Mouse (Mus musculus): ENCODE data around the gene Ggn. TPM values are rescaled to one million over a fixed set of nuclear protein-coding genes. Genes with fewer than 3 reads are reported as not detected.
A peak's percentile ranks its signal among the peaks of the same experiment; 100 is the strongest.

The Ggn gene
- polyA plus RNA-seq, 1 experiment from 2014 or later: 0.46 TPM

DNA sequence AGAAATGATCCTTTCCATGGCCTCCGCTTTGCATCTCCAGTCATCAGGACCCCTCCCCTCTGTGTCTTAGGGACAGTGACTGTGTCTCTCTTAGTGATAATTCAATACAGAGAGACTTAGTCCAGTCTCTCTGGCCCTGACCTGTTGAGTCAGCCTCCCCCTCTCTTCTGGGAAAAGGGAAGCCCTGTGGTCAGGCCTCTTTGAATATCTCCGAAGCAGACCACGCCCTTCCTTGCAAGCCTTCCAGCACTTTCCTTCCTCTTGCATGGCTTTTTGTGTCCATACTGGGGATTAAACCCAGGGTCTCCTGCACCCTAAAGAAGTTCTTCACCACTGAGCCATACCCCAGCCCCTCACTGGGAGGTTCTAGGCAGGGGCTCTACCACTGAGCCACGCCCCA, 26.0 kb upstream of the Ggn start:
- ATAC-seq (ENCODE audit: low FRiP score): no peak
- no peak overlapping the region for H3K27ac ChIP-seq
- no peak overlapping the region for H3K4me3 ChIP-seq
- no peaks in the 10 kb centered on the region for H3K9me3 ChIP-seq (replicated peaks)
- no peak overlapping the region for H3K9ac ChIP-seq
- no peak overlapping the region for H3K4me2 ChIP-seq (replicated peaks)
- H3K36me3 ChIP-seq: no peaks in the 10 kb centered on the region
- H3K27me3 ChIP-seq: no peaks in the 10 kb centered on the region
- H3K4me1 ChIP-seq: no peaks in the 10 kb centered on the region
- 94% methylated on average over 4 of the region's 4 CpGs for WGBS

DNA sequence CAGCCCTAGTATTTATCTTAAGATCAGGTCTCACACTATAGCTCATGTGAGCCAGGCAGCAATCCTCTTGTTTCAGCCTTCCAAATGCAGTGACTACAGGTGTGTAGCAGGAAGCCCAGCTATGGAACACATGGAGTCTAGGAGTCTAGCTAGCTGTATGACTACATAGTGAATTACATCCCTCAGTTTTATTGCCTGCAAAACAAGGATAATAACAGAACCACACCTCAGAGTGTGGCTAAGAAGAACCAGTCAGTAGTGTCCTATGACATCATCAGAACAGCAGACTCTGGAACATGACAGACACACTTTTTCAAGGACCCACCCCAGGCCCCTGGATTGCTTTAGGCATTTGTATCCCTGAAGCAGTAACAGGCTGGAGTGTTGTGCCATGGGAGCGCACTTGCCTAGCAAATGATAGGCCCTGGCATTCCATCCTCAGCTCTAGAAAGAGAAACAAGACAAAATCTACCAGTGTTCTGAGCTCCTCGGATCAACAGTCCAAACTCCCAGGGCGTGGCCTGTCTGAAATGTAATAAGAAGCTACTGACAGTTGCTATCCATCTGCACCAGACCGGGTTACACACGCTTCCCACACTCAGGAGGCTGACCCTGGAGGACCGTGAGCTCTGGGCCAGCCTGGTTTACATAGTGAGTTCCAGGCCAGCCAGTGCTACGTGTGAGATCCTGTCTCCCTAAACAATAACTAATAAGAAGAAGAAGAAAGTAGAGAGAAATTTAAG, 23.2 kb upstream of the Ggn start:
- WGBS: 89% methylated on average over 7 of the region's 7 CpGs

DNA sequence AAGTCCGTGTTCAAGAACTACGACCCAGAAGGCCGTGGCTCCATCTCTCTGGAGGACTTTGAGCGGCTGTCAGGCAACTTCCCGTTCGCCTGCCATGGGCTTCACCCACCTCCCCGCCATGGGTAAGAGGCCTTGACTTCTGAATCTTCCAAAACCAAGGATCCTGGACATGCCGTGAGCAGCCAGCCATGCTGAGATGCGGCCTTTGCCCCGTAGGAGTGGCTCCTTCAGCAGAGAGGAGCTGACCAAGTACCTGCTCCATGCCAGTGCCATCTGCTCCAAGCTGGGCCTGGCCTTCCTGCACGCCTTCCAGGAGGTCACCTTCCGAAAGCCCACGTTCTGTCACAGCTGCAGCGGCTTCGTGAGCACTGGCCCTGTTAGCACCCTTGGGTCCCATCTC, 21.2 kb upstream of the Ggn start:
- WGBS: 94% methylated on average over 15 of the region's 15 CpGs
- no peak for ATAC-seq (ENCODE audit: low FRiP score)

More for the DNA sequence above, 23.2 kb upstream of the Ggn start:
- Histone ChIP-seq H3K36me3 (no peaks in the 10 kb centered on the region), H3K4me3 (no peak overlapping the region), H3K4me2 (replicated peaks) (no peak overlapping the region), H3K27ac (no peak overlapping the region), H3K4me1 (no peaks in the 10 kb centered on the region), H3K9ac (no peak overlapping the region), H3K27me3 (no peaks in the 10 kb centered on the region; the same call in 1 of the 2 replicates), H3K9me3 (replicated peaks) (no peaks in the 10 kb centered on the region)
- no peak for ATAC-seq (ENCODE audit: low FRiP score)

DNA sequence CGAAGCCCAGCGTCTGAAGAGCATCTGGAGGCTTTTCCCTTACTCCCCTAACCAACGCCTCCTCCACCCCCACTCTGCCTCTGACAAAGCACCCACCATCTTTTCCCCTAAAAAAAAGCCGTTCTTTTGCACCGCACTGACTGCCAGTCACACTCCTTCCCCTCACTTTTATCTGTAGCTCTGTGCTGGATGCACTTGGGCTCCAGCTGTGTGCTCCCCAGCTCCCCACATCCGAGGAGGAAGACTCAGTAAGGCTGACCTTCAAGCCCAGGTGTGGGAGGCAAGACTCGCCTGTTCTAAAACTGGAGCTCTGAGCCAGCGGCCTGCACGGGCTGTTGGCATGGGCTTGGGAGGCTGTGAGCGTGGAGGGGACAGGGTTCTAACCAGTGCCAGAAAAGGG, 18.5 kb upstream of the Ggn start:
- 67% methylated on average over 10 of the region's 10 CpGs for WGBS
- H3K9me3 ChIP-seq (replicated peaks): 0 out of 2 replicates have a peak, but pooled peaks cover 6% of the 10 kb centered on the region
- no peak overlapping the region for H3K9ac ChIP-seq
- H3K27ac ChIP-seq: no peak overlapping the region
- no peak overlapping the region for H3K4me3 ChIP-seq
- H3K27me3 ChIP-seq: no peaks in the 10 kb centered on the region; the same call in 1 of the 2 replicates
- no peaks in the 10 kb centered on the region; the same call in 1 of the 2 replicates for H3K36me3 ChIP-seq
- no peak overlapping the region for H3K4me2 ChIP-seq (replicated peaks)
- peaks cover 4% of the 10 kb centered on the region for H3K4me1 ChIP-seq
- ATAC-seq (ENCODE audit: low FRiP score): no peak

More for the DNA sequence above, 21.2 kb upstream of the Ggn start:
- Histone ChIP-seq H3K36me3 (no peaks in the 10 kb centered on the region), H3K4me3 (no peak overlapping the region), H3K9ac (no peak overlapping the region), H3K9me3 (replicated peaks) (0 out of 2 replicates have a peak, but pooled peaks cover under 1% of the 10 kb centered on the region), H3K27ac (no peak overlapping the region), H3K27me3 (no peaks in the 10 kb centered on the region; the same call in 1 of the 2 replicates), H3K4me1 (no peaks in the 10 kb centered on the region), H3K4me2 (replicated peaks) (no peak overlapping the region)

DNA sequence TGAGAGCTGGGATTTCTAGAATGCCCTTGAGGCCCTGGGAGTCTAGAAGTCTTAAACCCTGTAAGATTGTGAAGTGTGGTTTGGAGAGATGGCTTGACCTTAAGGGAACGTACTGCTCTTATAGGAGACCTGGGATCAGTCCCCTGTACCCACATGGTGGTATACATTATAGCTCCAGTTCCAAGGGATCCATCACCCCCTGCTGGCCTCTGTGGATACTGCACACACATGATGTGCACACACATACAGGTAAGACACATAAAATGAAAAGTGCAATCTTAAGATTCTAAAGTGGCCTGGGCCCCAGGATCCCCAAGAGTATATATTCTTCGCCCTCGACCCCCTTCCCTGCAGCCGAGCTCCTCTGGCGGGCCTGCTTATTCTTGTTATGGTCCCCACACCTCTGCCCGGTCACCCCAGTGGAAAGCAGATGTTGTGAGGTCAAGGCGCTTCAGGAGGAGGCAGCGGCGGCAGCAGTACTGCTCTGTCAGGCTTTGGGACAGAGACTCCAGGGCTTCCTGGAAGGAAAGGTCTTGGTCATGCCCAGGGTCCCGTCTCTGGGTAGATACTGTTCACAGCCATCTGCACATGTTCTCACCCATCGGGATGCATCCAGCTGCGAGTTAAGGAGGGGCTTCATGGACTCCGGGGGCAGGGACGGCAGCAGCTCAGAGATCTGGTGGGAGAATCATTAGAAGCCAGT, 15.8 kb upstream of the Ggn start:
- H3K9me3 ChIP-seq (replicated peaks): 0 out of 2 replicates have a peak, but pooled peaks cover 6% of the 10 kb centered on the region
- peaks cover 4% of the 10 kb centered on the region for H3K4me1 ChIP-seq
- H3K4me2 ChIP-seq (replicated peaks): no peak overlapping the region
- 95% methylated on average over 14 of the region's 14 CpGs for WGBS
- ATAC-seq (ENCODE audit: low FRiP score): no peak
- H3K27ac ChIP-seq: no peak overlapping the region
- peaks cover 18% of the 10 kb centered on the region for H3K27me3 ChIP-seq
- no peaks in the 10 kb centered on the region; the same call in 1 of the 2 replicates for H3K36me3 ChIP-seq
- no peak overlapping the region for H3K9ac ChIP-seq
- H3K4me3 ChIP-seq: no peak overlapping the region

DNA sequence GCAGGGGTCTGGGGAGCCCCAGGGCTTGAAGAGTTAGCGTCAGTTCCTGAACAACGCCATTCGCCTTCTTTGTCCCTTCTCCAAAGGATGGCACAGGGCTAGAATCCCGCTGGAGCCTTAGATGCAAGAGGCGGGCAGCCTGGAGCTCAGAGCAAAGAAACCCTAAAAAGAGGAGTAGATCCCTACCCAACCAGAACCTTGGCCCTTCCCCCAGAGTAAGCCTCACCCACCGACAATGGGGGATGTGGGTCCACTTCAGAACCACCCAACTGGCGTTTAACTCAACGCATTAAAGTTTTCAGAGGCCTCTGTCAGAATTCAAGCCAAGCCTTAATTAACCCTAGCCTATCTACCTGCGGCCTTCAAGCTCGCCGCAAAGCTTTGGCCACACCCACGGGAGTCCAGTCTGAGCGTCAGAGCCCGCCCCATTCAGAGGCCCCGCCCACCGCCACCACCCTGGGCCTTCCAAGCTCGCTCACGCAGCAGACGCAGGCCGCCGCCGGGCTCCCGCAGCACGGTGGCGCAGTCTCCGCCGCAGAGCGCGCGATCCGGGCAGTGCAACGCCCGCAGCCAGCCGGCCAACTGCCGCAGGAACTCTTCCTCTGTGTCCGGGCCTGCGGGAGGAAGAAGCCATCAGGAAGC, 14.7 kb upstream of the Ggn start:
- H3K27me3 ChIP-seq: peaks cover 27% of the 10 kb centered on the region
- H3K9ac ChIP-seq: peak overlapping the region; percentile 82
- H3K36me3 ChIP-seq: no peaks in the 10 kb centered on the region; the same call in 1 of the 2 replicates
- peak overlapping the region; percentile 93 for H3K4me2 ChIP-seq (replicated peaks)
- H3K4me3 ChIP-seq: peak overlapping the region; percentile 81
- WGBS: 8% methylated on average over 37 of the region's 37 CpGs
- peak overlapping the region; percentile 91 for H3K27ac ChIP-seq
- ATAC-seq (ENCODE audit: low FRiP score): peak; percentile 91
- H3K4me1 ChIP-seq: peaks cover 4% of the 10 kb centered on the region
- H3K9me3 ChIP-seq (replicated peaks): 0 out of 2 replicates have a peak, but pooled peaks cover 6% of the 10 kb centered on the region

DNA sequence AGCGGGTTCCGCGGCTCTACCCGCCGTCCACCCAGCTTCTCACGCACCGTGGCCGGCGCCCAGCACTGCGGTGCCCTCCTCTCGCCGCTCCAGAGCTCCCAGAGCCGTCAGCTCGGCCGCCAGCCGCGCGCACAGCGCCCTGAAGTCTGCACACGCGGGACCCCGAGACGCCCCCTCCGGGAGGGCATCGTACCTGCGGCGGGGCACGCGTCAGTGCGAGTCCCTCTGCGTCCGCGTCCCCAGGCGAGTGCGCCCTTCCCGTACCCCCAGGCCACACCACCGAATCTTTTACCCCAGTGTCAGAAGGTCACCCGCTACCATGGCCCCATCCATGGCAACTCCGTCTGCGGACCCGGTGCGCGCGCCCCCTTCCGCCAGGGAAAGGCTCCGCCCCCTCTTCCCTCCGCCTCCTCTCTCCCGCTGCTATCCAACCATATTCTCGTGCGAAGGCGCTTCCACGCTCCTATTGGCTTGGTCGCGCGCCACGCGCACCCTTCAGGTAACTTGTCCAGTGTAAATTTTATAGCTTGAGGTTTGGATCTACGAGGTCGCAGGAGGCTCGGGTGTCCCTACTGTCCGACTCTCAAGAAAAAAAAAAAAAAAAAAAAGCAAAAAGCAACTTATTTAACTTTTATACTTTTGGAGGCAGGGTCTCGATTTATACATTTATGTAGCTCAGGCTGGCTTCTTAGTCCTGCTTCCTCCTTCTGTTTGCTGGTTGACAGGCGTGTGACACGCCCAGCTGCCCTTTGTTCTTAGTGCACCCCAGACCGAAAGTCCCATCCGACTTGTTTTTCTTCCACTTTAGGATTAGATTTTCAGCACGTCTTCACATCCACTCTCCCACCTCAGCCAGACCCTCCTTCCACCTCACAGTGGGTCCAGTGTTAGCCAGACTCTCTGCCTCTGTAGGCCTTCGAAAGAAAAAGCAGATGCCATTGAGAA, 13.9 kb upstream of the Ggn start, which contains the start of gene Fam98c:
Gene Fam98c, minus strand, starts transcription at position 397 of the 945 bp plus-strand sequence.
- H3K27me3 ChIP-seq: peaks cover 27% of the 10 kb centered on the region
- peak; percentile 88 for ATAC-seq (ENCODE audit: low FRiP score)
- H3K4me2 ChIP-seq (replicated peaks): peak within 1 kb of the TSS; percentile 93
- WGBS: 4% methylated on average over 64 of the region's 68 CpGs
- peak within 1 kb of the TSS; percentile 82 for H3K9ac ChIP-seq
- H3K36me3 ChIP-seq: peaks cover 2% of the 10 kb centered on the region; the same call in 1 of the 2 replicates
- peak within 1 kb of the TSS; percentile 91 for H3K27ac ChIP-seq
- H3K9me3 ChIP-seq (replicated peaks): 0 out of 2 replicates have a peak, but pooled peaks cover 6% of the 10 kb centered on the region
- H3K4me3 ChIP-seq: peak within 1 kb of the TSS; percentile 81
- H3K4me1 ChIP-seq: peaks cover 4% of the 10 kb centered on the region

DNA sequence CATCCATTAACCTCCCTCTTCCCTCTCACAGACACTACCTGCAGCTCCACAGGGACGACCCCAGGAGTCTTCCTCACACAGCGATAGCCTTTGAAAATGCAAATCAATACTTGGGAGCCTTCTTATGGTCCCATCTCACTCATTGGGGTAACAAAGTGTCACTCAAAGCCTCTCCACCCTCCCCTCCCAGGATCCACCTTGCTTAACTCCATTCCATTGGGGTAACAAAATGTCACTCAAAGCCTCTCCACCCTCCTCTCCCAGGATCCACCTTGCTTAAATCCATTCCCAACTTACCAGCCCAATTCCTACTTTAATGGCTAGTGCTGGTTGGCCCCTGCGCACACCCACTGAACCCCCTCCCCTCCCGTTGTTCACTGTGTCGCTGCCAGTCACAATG, 11.7 kb upstream of the Ggn start:
- no peak for ATAC-seq (ENCODE audit: low FRiP score)
- Histone ChIP-seq H3K9me3 (replicated peaks) (0 out of 2 replicates have a peak, but pooled peaks cover 6% of the 10 kb centered on the region), H3K4me2 (replicated peaks) (no peak overlapping the region), H3K36me3 (peaks cover 8% of the 10 kb centered on the region; the same call in 1 of the 2 replicates), H3K9ac (no peak overlapping the region), H3K4me3 (no peak overlapping the region), H3K27me3 (peaks cover 34% of the 10 kb centered on the region), H3K4me1 (peaks cover 4% of the 10 kb centered on the region), H3K27ac (no peak overlapping the region)
- 2% methylated on average over 5 of the region's 5 CpGs for WGBS

DNA sequence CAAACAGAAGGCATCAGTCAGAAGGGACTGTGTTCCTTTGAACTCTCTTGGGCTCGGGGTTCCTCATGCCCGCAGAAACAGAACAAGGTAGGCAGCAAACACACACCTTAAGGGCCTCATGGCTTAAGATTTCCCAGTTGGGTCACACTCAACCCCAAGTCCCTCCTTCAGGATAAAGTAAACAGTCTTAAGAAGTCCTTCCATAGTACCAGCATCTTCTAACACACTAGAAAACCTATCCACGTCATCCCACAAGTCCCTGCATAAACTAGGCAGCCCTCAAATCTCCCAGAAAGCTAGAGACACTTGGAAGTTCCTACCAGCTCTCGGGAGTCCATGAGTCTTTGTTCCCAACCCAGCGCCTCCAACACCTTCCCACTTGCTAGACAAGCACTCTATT, 7.7 kb upstream of the Ggn start:
- Histone ChIP-seq H3K4me2 (replicated peaks) (no peak overlapping the region), H3K27ac (no peak overlapping the region), H3K9ac (no peak overlapping the region), H3K36me3 (peaks cover 8% of the 10 kb centered on the region; the same call in 1 of the 2 replicates), H3K4me3 (no peak overlapping the region), H3K9me3 (replicated peaks) (no peaks in the 10 kb centered on the region), H3K4me1 (no peaks in the 10 kb centered on the region), H3K27me3 (peaks cover 33% of the 10 kb centered on the region)
- no peak for ATAC-seq (ENCODE audit: low FRiP score)
- WGBS: 83% methylated on average over 5 of the region's 5 CpGs

DNA sequence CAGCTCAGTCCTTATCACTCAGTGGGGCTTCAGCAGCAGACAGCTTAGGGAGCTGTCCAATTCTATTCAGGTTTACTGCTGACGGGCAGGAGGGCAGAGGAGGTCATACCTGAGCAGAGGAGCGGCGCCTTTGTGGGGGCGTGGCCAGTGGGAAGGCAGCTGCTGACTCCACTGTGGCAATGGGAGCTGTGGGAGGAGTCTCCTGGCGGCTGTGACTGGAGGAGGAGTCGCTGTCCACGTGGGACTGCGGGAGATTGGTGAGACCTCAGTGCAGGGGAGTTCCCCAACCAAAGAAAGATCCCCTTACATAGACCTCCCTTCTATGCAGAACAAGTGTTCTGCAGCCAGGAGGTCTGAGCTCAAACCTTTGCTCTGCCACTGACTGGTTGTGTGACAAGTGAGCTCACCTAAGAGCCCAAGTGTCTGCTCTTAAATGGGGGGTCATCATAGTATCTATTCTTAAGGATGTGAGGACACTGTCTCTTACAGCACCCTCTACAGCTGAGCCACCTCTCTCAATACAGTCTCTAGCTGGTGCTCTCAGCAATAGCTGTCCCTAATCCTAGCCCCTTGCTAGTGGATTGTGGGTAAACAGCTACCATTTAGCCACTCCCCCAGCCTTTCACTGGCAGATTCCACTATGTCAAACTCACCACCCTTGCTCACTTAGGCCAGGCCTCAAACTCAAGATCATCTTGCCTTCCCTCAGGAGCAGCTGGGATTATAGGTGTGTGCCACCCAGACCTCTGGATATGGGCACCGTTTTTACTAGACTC, 7.1 kb upstream of the Ggn start:
- no peaks in the 10 kb centered on the region for H3K9me3 ChIP-seq (replicated peaks)
- ATAC-seq (ENCODE audit: low FRiP score): no peak
- H3K36me3 ChIP-seq: peaks cover 8% of the 10 kb centered on the region; the same call in 1 of the 2 replicates
- H3K27me3 ChIP-seq: peaks cover 32% of the 10 kb centered on the region
- no peak overlapping the region for H3K4me3 ChIP-seq
- H3K27ac ChIP-seq: no peak overlapping the region
- H3K4me2 ChIP-seq (replicated peaks): no peak overlapping the region
- no peak overlapping the region for H3K9ac ChIP-seq
- WGBS: 19% methylated on average over 9 of the region's 9 CpGs
- peaks cover 5% of the 10 kb centered on the region for H3K4me1 ChIP-seq

DNA sequence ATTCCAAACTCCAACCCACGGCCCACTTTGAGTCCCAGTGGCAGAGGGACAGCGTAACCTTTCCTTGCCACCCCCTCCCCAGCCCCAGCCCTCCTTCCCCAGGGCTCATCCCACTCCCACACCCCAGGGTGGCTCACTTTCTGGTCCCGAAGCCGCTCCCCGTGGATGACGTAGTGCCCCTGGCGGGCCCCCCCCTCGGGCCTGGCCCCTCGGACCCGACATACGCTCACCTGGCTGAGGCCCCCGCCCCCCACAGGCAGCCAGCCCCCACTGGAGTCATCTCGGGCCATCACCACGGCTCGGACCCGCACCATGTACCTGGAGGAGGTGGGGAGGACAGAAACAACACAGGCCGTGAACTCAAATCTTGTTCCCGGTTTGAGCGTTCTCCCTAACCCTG, 2.4 kb upstream of the Ggn start:
- H3K27me3 ChIP-seq: peaks cover 30% of the 10 kb centered on the region
- H3K4me3 ChIP-seq: peak overlapping the region; percentile 68
- no peak for ATAC-seq (ENCODE audit: low FRiP score)
- H3K9ac ChIP-seq: peak overlapping the region; percentile 67; the same call in 1 of the 2 replicates
- H3K4me1 ChIP-seq: peaks cover 40% of the 10 kb centered on the region
- WGBS: 15% methylated on average over 19 of the region's 19 CpGs
- H3K4me2 ChIP-seq (replicated peaks): peak overlapping the region; percentile 76
- no peak overlapping the region for H3K27ac ChIP-seq
- H3K36me3 ChIP-seq: no peaks in the 10 kb centered on the region
- H3K9me3 ChIP-seq (replicated peaks): no peaks in the 10 kb centered on the region
